In genomic region chr1:86498611-86499010, GRCm38 (mm10) we compare ENCODE assay signal across 8 mouse cellular contexts. TPM values are rescaled to one million over a fixed set of nuclear protein-coding genes. Genes with fewer than 3 reads are reported as not detected.
DNase-seq lines count a peak whose midpoint lies in the region; ATAC-seq and TF ChIP-seq lines count a peak whose summit lies in the region.

No protein-coding gene starts in this region.

- no peaks in the 10 kb centered on the region for H3K9me3 ChIP-seq in lung, postnatal 0 days (ENCODE audit: low read length)
- no peaks in the 10 kb centered on the region for H3K9me3 ChIP-seq in hindbrain, postnatal 0 days (ENCODE audit: low read length)

- H3K27ac ChIP-seq in lung, postnatal 0 days (ENCODE audit: low read length), result 0 out of 2 replicates have a peak overlapping the region, but pooled peaks have one; percentile 32
- no peak overlapping the region for H3K27ac ChIP-seq in hindbrain, postnatal 0 days
- H3K27ac ChIP-seq in small intestine, adult 2 months (ENCODE audit: insufficient read depth, low read depth, low read length), result peak overlapping the region; percentile 44

- no peak overlapping the region for H3K4me2 ChIP-seq in lung, postnatal 0 days (replicated peaks; ENCODE audit: low read depth, low read length)
- H3K4me2 ChIP-seq in hindbrain, postnatal 0 days (ENCODE audit: low read depth, low read length), result no peak overlapping the region

- no peak for ATAC-seq in lung, postnatal 0 days
- no peak for ATAC-seq in hindbrain, postnatal 0 days
- ATAC-seq in erythroid progenitor cell, adult 5-6 weeks (replicated peaks; ENCODE audit: low FRiP score, poor library complexity, severe bottlenecking), result no peak

- no peaks in the 10 kb centered on the region for H3K36me3 ChIP-seq in lung, postnatal 0 days (ENCODE audit: insufficient read depth, low read length)
- no peaks in the 10 kb centered on the region for H3K36me3 ChIP-seq in hindbrain, postnatal 0 days (ENCODE audit: insufficient read depth, low read length)
- no peaks in the 10 kb centered on the region for H3K36me3 ChIP-seq in small intestine, adult 2 months (ENCODE audit: control insufficient read depth, insufficient read depth, low read length)

- no peak for TF ChIP-seq POLR2A in small intestine, adult 2 months (IDR thresholded peaks at IDR 0.05; ENCODE audit: low read depth, low read length)

- H3K27me3 ChIP-seq in lung, postnatal 0 days (replicated peaks; ENCODE audit: insufficient read depth, low read length), result no peaks in the 10 kb centered on the region
- no peaks in the 10 kb centered on the region for H3K27me3 ChIP-seq in hindbrain, postnatal 0 days (ENCODE audit: insufficient read depth, low read length)
- H3K27me3 ChIP-seq in small intestine, adult 2 months (ENCODE audit: control insufficient read depth, insufficient read depth, low read length), result no peaks in the 10 kb centered on the region

- no peak for TF ChIP-seq CTCF in lung, postnatal 0 days (IDR thresholded peaks at IDR 0.05)
- no peak for TF ChIP-seq CTCF in hindbrain, postnatal 0 days (IDR thresholded peaks at IDR 0.05; ENCODE audit: low read depth)
- no peak for TF ChIP-seq CTCF in small intestine, adult 2 months (IDR thresholded peaks at IDR 0.05; ENCODE audit: extremely low read depth, insufficient read length, insufficient replicate concordance, low read depth, low read length)

- WGBS in lung, postnatal 0 days, result 83% methylated on average over 1 of the region's 1 CpGs
- WGBS in hindbrain, postnatal 0 days, result 56% methylated on average over 1 of the region's 1 CpGs
- 29% methylated on average over 1 of the region's 1 CpGs for WGBS in small intestine, adult 2 months

- no peak for TF ChIP-seq EP300 in lung, postnatal 0 days (IDR thresholded peaks at IDR 0.05)

- H3K9ac ChIP-seq in lung, postnatal 0 days (replicated peaks; ENCODE audit: low read depth), result no peak overlapping the region
- H3K9ac ChIP-seq in hindbrain, postnatal 0 days (replicated peaks; ENCODE audit: low read length), result no peak overlapping the region

- peaks cover 11% of the 10 kb centered on the region; the same call in 1 of the 2 replicates for H3K4me1 ChIP-seq in lung, postnatal 0 days (ENCODE audit: insufficient read depth, low read depth, low read length)
- peaks cover 10% of the 10 kb centered on the region for H3K4me1 ChIP-seq in hindbrain, postnatal 0 days (ENCODE audit: insufficient read depth, low read length)
- peaks cover 43% of the 10 kb centered on the region for H3K4me1 ChIP-seq in small intestine, adult 2 months (ENCODE audit: control insufficient read depth, insufficient read depth, insufficient read length, low read length)

- H3K4me3 ChIP-seq in lung, postnatal 0 days (ENCODE audit: low read depth, low read length), result no peak overlapping the region
- no peak overlapping the region for H3K4me3 ChIP-seq in hindbrain, postnatal 0 days (ENCODE audit: low read length)
- no peak overlapping the region for H3K4me3 ChIP-seq in small intestine, adult 2 months (ENCODE audit: low read depth, low read length)

- DNase-seq in cerebellum, adult 9-10 months, result peak; percentile 37
- no peak for DNase-seq in cerebellum, postnatal 4 days (ENCODE audit: low spot score in 2 of 2)
- no peak for DNase-seq in lung, postnatal 0 days (ENCODE audit: low spot score)
- no peak for DNase-seq in lung, postnatal 4 days
- peak; percentile 17 for DNase-seq in hindbrain, postnatal 0 days (ENCODE audit: low spot score)
- no peak for DNase-seq in layer of hippocampus, adult 18-20 months (ENCODE audit: low spot score in 2 of 2)

RNA-seq across cellular contexts. Expression of gene Ptma, which starts 27.9 kb away (rescaled TPM):
- polyA plus RNA-seq in lung, postnatal 0 days (2015; fragmentation: Nextera tagmentation; extraction: Ambion mirVana), result 1,264 and 1,361 TPM in 2 replicates
- 619 and 723 TPM in 2 replicates for total RNA-seq in hindbrain, postnatal 0 days (2014; rRNA removed)
- 1,399 and 1,474 TPM in 2 replicates for polyA plus RNA-seq in hindbrain, postnatal 0 days (2015; fragmentation: Nextera tagmentation; extraction: Ambion mirVana)
- 212 and 749 TPM in 2 replicates for polyA plus RNA-seq in small intestine, adult 2 months (2012; rRNA removed)
- total RNA-seq in erythroid progenitor cell, adult 5-6 weeks (2015; ENCODE audit: low replicate concordance), result 1,278 and 1,332 TPM in 2 replicates
- 1,012 and 1,167 TPM in 2 replicates for total RNA-seq in erythroid progenitor cell, adult 5-6 weeks (2017; ENCODE audit: low replicate concordance)
- 100 to 1,000 TPM; 470 to 490 TPM for total RNA-seq in layer of hippocampus, adult 18-20 months (2021)

Comparison
In these comparisons a context has a peak if more than half of its experiments do, and no peak if none do; other contexts are left out.
1. DNase-seq: peak in cerebellum, adult 9-10 months (single experiment) and hindbrain, postnatal 0 days (single experiment); none in cerebellum, postnatal 4 days (0 of 2), lung, postnatal 0 days (single experiment), lung, postnatal 4 days (0 of 2) and layer of hippocampus, adult 18-20 months (0 of 2).